Mouse (Mus musculus) monocyte, adult 5-6 weeks (primary cell): Measurements from ENCODE around the gene Ilvbl. TPM values are rescaled to one million over a fixed set of nuclear protein-coding genes. Genes with fewer than 3 reads are reported as not detected.
"Not testable (repeated sequence)": the region's sequence is repeated elsewhere in the genome, so short reads cannot be mapped to it uniquely, and the experiment has no call there.

Experiments
- ATAC-seq: fragments of 153-309, 156-312 bp; replicated peaks from 2 replicates; pipeline ENCODE4 v1.8.0; 2017; ENCODE audit warnings: mild to moderate bottlenecking; ENCODE audit not compliant: low TSS enrichment, insufficient number of reproducible peaks, severe bottlenecking, poor library complexity, low FRiP score
- total RNA-seq: library from RNA; stranded (forward); fragments of 200-1000, 200-491, 200-594 nt; gene quantifications from 3 replicates; pipeline ENCODE4 v1.2.3, GENCODE M21; 2017

The Ilvbl gene
- total RNA-seq, 1 experiment from 2014 or later = 30.4 TPM

- ATAC-seq = no peak
Observed at GRCm38 (mm10) chr10:78589291-78589690, 15.1 kb downstream of the Ilvbl start.

GRCm38 (mm10) chr10:78589901-78590300 is 15.8 kb downstream of the Ilvbl start:
- ATAC-seq = no peak

DNA sequence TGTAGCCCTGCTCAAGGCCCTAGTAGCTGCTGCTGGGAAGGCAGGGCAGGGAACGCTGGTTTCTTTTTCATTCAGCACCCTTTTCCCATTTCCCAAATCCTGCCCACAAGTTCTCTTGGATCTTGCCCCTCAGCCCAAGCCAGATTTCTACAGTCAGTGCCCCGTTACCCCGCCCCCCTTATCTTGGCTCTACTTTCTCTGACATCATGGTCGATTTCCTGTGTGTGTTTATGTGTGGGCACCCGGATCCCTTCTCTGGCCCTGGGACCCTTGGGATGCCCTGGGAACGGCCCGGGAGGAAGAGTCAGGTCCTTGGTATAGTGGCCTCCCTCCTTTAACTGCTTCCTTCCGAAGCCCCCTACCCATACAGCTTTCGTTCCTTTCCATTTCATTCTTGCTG is 16.6 kb downstream of the Ilvbl start:
- no peak for ATAC-seq

- no peak for ATAC-seq
Observed at GRCm38 (mm10) chr10:78591406-78592328, 17.5 kb downstream of the Ilvbl start, which contains the start of gene Syde1. Gene Syde1, minus strand, starts transcription at chr10:78591964.

GRCm38 (mm10) chr10:78592856-78593379 is 18.8 kb downstream of the Ilvbl start:
- no peak for ATAC-seq

DNA sequence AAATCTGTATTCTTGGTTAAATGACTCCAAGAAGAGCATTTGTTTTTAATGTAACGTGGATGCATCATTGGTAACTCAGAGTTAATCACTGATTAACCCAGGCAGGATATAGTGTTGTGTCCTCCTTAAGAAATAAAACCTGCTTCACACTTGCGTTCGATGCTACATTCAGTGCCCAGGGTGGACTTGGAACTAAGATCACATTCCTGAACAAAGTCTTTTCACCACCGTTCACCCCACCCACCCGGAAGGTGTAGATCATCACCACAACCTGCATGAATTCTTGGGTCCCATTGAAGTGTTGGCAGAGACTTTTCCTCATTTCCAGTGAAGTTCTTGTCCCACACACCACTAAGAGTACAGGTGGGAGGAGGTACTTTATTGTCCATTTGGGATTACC is 19.6 kb downstream of the Ilvbl start:
- ATAC-seq = no peak

DNA sequence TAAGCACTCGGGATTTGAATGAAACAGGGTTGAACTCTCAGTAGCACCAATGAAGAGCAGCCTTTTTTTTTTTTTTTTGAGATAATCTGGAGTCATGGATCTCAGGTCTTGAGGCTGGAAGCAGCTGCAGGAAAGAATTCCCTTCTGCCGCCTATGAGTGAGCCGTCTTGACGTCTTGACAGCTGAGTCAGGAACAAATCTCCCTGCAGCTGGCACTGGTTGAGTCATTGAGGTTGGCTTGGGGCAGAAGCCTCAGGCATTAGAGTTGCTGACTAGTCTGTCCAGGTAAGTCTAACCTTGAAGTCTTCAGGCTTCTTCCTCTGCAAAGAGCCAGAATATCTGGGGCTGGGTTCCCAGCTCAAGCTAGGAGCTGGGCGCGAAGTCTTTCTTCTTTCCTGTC is 20.0 kb downstream of the Ilvbl start:
- ATAC-seq = no peak

DNA sequence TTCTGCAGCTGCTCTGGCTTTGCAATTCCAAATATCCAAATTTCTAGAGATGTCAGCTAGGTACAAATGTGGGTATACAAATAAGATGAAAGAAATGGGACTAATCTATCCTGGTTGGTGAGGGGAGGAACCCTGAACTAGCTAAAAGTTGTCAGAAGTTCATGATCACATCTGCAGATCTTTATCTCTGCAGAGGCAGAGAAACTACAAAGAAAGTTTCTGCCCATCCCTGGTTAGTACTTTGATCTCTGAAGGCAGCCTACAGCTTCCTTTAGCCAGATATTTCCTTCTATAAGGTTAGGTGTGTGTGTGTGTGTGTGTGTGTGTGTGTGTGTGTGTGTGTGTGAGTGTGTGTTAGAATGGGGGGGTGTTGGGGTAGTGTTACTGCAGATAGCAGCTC is 20.4 kb downstream of the Ilvbl start:
- no peak for ATAC-seq

DNA sequence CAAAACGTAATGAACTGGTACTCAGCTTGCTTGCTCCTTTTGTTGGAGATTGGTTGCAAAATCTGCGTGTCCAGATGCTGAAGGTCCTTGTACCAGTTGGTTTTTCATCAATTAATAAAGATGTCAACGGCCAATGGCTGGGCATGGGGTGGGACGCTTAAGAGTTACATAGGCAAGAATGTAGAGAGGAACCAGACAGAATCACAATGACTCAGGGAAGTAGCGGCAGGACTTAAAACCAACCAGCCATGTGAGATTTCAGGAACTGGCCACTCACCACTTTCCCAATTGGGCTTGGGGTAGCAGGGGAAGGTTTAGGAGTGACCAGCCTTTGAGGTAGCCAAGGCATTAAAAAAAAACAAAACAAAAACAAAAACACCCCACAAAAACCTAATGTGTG is 25.7 kb downstream of the Ilvbl start:
- ATAC-seq = no peak

DNA sequence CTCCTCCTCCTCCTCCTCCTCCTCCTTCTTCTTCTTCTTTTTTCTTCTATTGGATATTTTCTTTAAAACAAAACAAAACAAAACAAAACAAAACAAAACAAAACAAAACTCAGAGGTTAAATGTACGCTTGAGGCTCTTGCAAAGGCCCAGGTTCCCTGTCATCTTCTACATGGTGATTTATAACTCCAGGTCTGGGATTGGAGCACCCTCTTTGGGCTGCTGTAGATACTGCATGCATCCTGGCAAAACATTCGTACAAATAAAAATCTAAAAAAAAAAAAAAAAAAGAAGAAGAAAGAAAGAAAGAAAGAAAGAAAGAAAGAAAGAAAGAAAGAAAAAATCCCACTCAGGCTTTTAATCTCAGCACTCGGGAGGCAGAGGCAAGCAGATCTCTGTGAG is 30.9 kb downstream of the Ilvbl start:
- ATAC-seq = no peak

GRCm38 (mm10) chr10:78607602-78608001 is 33.5 kb downstream of the Ilvbl start:
- ATAC-seq = no peak

DNA sequence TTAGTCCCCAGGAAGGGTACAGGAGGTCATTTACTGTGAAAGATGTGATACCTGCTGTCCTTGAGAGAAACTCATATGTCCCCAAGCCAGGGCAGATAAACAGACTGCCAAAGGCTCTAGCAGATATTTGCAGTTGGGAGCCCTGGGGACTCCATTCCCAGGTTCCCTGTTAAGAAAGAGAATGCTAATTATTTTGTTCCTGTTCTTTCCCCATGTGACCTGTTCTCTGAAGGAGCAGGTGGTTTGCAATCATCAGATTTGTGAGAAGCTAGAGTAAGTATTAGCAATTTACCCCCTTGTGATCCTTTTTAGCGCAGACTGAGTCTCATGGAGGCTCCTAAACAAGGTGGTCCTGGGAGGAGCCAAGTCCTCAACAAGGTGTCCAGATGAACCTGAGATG is 43.8 kb downstream of the Ilvbl start, which contains the start of gene Olfr1357:
TSS of gene Olfr1357 (minus strand) at position 101 of the 400 bp plus-strand sequence.
- ATAC-seq = no peak

DNA sequence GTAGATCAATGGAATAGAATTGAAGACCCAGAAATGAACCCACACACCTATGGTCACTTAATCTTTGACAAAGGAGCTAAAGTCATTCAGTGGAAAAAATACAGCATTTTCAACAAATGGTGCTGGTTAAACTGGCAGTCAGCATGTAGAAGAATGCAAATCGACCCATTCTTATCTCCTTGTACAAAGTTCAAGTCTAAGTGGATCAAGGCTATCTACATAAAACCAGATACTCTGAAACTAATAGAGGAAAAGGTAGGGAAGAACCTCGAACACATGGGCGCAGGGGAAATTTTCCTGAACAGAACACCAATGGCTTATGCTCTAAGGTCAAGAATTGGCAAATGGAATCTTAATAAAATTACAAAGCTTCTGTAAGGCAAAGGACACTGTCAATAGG is 49.0 kb downstream of the Ilvbl start:
- ATAC-seq = not testable (repeated sequence)

DNA sequence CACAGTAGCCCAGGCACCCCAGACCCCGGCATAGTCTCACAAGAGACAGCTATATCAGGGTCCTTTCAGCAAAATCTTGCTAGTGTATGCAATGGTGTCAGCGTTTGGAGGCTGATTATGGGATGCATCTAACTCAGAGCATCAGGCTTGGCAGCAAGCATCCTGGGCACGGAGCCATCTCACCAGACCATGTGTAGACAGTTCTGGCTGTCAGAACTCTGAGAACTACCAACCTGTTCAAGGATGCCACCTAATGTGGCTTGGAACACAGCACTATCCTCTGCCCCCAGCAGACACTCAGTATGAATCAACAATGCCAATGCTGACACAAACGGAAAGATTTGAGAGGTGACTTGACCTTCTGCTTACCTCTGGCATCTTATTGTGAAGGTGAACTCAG is 56.0 kb downstream of the Ilvbl start:
- ATAC-seq = no peak

DNA sequence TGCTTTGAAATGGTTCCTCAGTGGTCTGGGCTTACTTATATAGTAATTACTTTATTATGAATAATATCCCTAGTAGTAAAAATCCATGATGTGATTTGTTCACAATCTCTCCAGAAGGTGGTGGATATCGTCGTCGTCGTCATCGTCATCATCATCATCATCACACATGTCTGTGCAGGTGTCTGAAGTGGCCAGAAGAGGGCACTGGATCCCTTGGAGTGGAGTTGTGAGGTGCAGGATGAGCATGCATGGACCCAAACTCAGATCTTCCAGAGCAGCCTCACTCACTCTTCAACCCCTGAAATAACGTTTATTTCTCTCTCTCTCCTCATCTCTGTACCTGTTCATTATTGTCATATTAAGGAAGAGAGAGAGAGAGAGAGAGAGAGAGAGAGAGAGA is 58.2 kb downstream of the Ilvbl start:
- no peak for ATAC-seq

Other genes starting within 250 kb of the Ilvbl start
- 40.0 to 87.7 TPM (median 46.4 TPM) in 3 replicates for gene Agpat3, start 221.9 kb upstream of the Ilvbl start, total RNA-seq
- 298 to 382 TPM (median 299 TPM) in 3 replicates for gene Rrp1, start 161.3 kb upstream of the Ilvbl start, total RNA-seq
- 24.8 to 42.0 TPM (median 26.4 TPM) in 3 replicates for gene Cstb, start 148.7 kb upstream of the Ilvbl start, total RNA-seq
- 5.5 to 7.5 TPM (median 6.9 TPM) in 3 replicates for gene Pdxk, start 109.4 kb upstream of the Ilvbl start, total RNA-seq
- gene Olfr1358, start 56.9 kb upstream of the Ilvbl start, total RNA-seq = not detected in 3 replicates
- 0.32 to 0.48 TPM in 2 of 3 replicates, not detected in the other for gene Syde1, start 17.6 kb downstream of the Ilvbl start, total RNA-seq
- gene Olfr1357, start 43.7 kb downstream of the Ilvbl start, total RNA-seq = not detected in 3 replicates
- gene Casp14, start 143.9 kb downstream of the Ilvbl start, total RNA-seq = not detected in 3 replicates
- gene Ccdc105, start 178.7 kb downstream of the Ilvbl start, total RNA-seq = not detected in 3 replicates
- not detected in 3 replicates for gene Slc1a6, start 206.2 kb downstream of the Ilvbl start, total RNA-seq